Mouse (Mus musculus): Measurements from ENCODE around the gene Sox13. TPM values are rescaled to one million over a fixed set of nuclear protein-coding genes. Genes with fewer than 3 reads are reported as not detected.

Gene Sox13
- polyA plus RNA-seq, 1 experiment from 2014 or later = 1.7 TPM

- WGBS (ENCODE audit: insufficient replicate concordance) = 62% methylated on average over 3 of the region's 3 CpGs
- Histone ChIP-seq H3K9ac (ENCODE audit: low read depth, low read length) (no peak overlapping the region), H3K27me3 (ENCODE audit: control insufficient read depth, insufficient read depth, low read depth, low read length) (peaks cover 38% of the 10 kb centered on the region), H3K36me3 (ENCODE audit: control insufficient read depth, insufficient read depth) (no peaks in the 10 kb centered on the region), H3K9me3 (replicated peaks; ENCODE audit: control insufficient read depth, low read length) (no peaks in the 10 kb centered on the region), H3K4me3 (ENCODE audit: low read depth, low read length) (no peak overlapping the region), H3K4me1 (ENCODE audit: control insufficient read depth, low read depth, low read length) (peaks cover 9% of the 10 kb centered on the region), H3K4me2 (ENCODE audit: low read depth, low read length) (no peak overlapping the region), H3K27ac (ENCODE audit: low read length) (no peak overlapping the region)
- ATAC-seq (ENCODE audit: low read depth) = no peak
Observed at GRCm38 (mm10) chr1:133420491-133420890, 3.7 kb downstream of the Sox13 start.

GRCm38 (mm10) chr1:133419178-133419834, 4.9 kb downstream of the Sox13 start:
- H3K36me3 ChIP-seq (ENCODE audit: control insufficient read depth, insufficient read depth) = no peaks in the 10 kb centered on the region
- no peak overlapping the region for H3K9ac ChIP-seq (ENCODE audit: low read depth, low read length)
- H3K9me3 ChIP-seq (replicated peaks; ENCODE audit: control insufficient read depth, low read length) = no peaks in the 10 kb centered on the region
- H3K27ac ChIP-seq (ENCODE audit: low read length) = no peak overlapping the region
- ATAC-seq (ENCODE audit: low read depth) = no peak
- peaks cover 13% of the 10 kb centered on the region for H3K4me1 ChIP-seq (ENCODE audit: control insufficient read depth, low read depth, low read length)
- 58% methylated on average over 3 of the region's 3 CpGs for WGBS (ENCODE audit: insufficient replicate concordance)
- no peak overlapping the region for H3K4me3 ChIP-seq (ENCODE audit: low read depth, low read length)
- peaks cover 32% of the 10 kb centered on the region for H3K27me3 ChIP-seq (ENCODE audit: control insufficient read depth, insufficient read depth, low read depth, low read length)
- no peak overlapping the region for H3K4me2 ChIP-seq (ENCODE audit: low read depth, low read length)

GRCm38 (mm10) chr1:133418164-133418800, 5.9 kb downstream of the Sox13 start:
- no peaks in the 10 kb centered on the region for H3K36me3 ChIP-seq (ENCODE audit: control insufficient read depth, insufficient read depth)
- peaks cover 13% of the 10 kb centered on the region for H3K4me1 ChIP-seq (ENCODE audit: control insufficient read depth, low read depth, low read length)
- peak; percentile 64 for ATAC-seq (ENCODE audit: low read depth)
- peak overlapping the region; percentile 36; the same call in 1 of the 2 replicates for H3K9ac ChIP-seq (ENCODE audit: low read depth, low read length)
- no peaks in the 10 kb centered on the region for H3K9me3 ChIP-seq (replicated peaks; ENCODE audit: control insufficient read depth, low read length)
- H3K4me2 ChIP-seq (ENCODE audit: low read depth, low read length) = peak overlapping the region; percentile 51
- H3K27ac ChIP-seq (ENCODE audit: low read length) = 0 out of 2 replicates have a peak overlapping the region, but pooled peaks have one; percentile 4
- 2% methylated on average over 28 of the region's 28 CpGs for WGBS (ENCODE audit: insufficient replicate concordance)
- H3K27me3 ChIP-seq (ENCODE audit: control insufficient read depth, insufficient read depth, low read depth, low read length) = peaks cover 22% of the 10 kb centered on the region
- peak overlapping the region; percentile 51 for H3K4me3 ChIP-seq (ENCODE audit: low read depth, low read length)

GRCm38 (mm10) chr1:133417539-133417938, 6.6 kb downstream of the Sox13 start:
- Histone ChIP-seq H3K4me2 (ENCODE audit: low read depth, low read length) (peak overlapping the region; percentile 51), H3K4me3 (ENCODE audit: low read depth, low read length) (peak overlapping the region; percentile 51; the same call in 1 of the 2 replicates), H3K36me3 (ENCODE audit: control insufficient read depth, insufficient read depth) (no peaks in the 10 kb centered on the region), H3K9ac (ENCODE audit: low read depth, low read length) (no peak overlapping the region), H3K27me3 (ENCODE audit: control insufficient read depth, insufficient read depth, low read depth, low read length) (peaks cover 14% of the 10 kb centered on the region), H3K9me3 (replicated peaks; ENCODE audit: control insufficient read depth, low read length) (no peaks in the 10 kb centered on the region), H3K4me1 (ENCODE audit: control insufficient read depth, low read depth, low read length) (peaks cover 13% of the 10 kb centered on the region), H3K27ac (ENCODE audit: low read length) (no peak overlapping the region)
- WGBS (ENCODE audit: insufficient replicate concordance) = 29% methylated on average over 1 of the region's 1 CpGs
- no peak for ATAC-seq (ENCODE audit: low read depth)

GRCm38 (mm10) chr1:133417113-133417512, 7.1 kb downstream of the Sox13 start:
- ATAC-seq (ENCODE audit: low read depth) = no peak
- peaks cover 10% of the 10 kb centered on the region for H3K27me3 ChIP-seq (ENCODE audit: control insufficient read depth, insufficient read depth, low read depth, low read length)
- peaks cover 13% of the 10 kb centered on the region for H3K4me1 ChIP-seq (ENCODE audit: control insufficient read depth, low read depth, low read length)
- H3K9me3 ChIP-seq (replicated peaks; ENCODE audit: control insufficient read depth, low read length) = no peaks in the 10 kb centered on the region
- peak overlapping the region; percentile 22; the same call in 1 of the 2 replicates for H3K27ac ChIP-seq (ENCODE audit: low read length)
- 29% methylated on average over 3 of the region's 3 CpGs for WGBS (ENCODE audit: insufficient replicate concordance)
- no peak overlapping the region for H3K4me3 ChIP-seq (ENCODE audit: low read depth, low read length)
- H3K4me2 ChIP-seq (ENCODE audit: low read depth, low read length) = no peak overlapping the region; the same call in 1 of the 2 replicates
- H3K36me3 ChIP-seq (ENCODE audit: control insufficient read depth, insufficient read depth) = no peaks in the 10 kb centered on the region
- H3K9ac ChIP-seq (ENCODE audit: low read depth, low read length) = no peak overlapping the region

- H3K4me3 ChIP-seq (ENCODE audit: low read depth, low read length) = no peak overlapping the region
- 40% methylated on average over 7 of the region's 7 CpGs for WGBS (ENCODE audit: insufficient replicate concordance)
- no peaks in the 10 kb centered on the region for H3K36me3 ChIP-seq (ENCODE audit: control insufficient read depth, insufficient read depth)
- H3K9me3 ChIP-seq (replicated peaks; ENCODE audit: control insufficient read depth, low read length) = no peaks in the 10 kb centered on the region
- H3K9ac ChIP-seq (ENCODE audit: low read depth, low read length) = no peak overlapping the region
- H3K27me3 ChIP-seq (ENCODE audit: control insufficient read depth, insufficient read depth, low read depth, low read length) = peaks cover 4% of the 10 kb centered on the region; the same call in 1 of the 2 replicates
- H3K4me1 ChIP-seq (ENCODE audit: control insufficient read depth, low read depth, low read length) = peaks cover 13% of the 10 kb centered on the region
- no peak for ATAC-seq (ENCODE audit: low read depth)
- H3K27ac ChIP-seq (ENCODE audit: low read length) = no peak overlapping the region
- H3K4me2 ChIP-seq (ENCODE audit: low read depth, low read length) = no peak overlapping the region; the same call in 1 of the 2 replicates
Observed at GRCm38 (mm10) chr1:133416472-133416871, 7.7 kb downstream of the Sox13 start.

- Histone ChIP-seq H3K9me3 (replicated peaks; ENCODE audit: control insufficient read depth, low read length) (no peaks in the 10 kb centered on the region), H3K36me3 (ENCODE audit: control insufficient read depth, insufficient read depth) (no peaks in the 10 kb centered on the region), H3K4me3 (ENCODE audit: low read depth, low read length) (no peak overlapping the region), H3K27me3 (ENCODE audit: control insufficient read depth, insufficient read depth, low read depth, low read length) (peaks cover 3% of the 10 kb centered on the region; the same call in 1 of the 2 replicates), H3K27ac (ENCODE audit: low read length) (no peak overlapping the region), H3K9ac (ENCODE audit: low read depth, low read length) (no peak overlapping the region), H3K4me2 (ENCODE audit: low read depth, low read length) (no peak overlapping the region), H3K4me1 (ENCODE audit: control insufficient read depth, low read depth, low read length) (peaks cover 13% of the 10 kb centered on the region)
- ATAC-seq (ENCODE audit: low read depth) = no peak
- WGBS (ENCODE audit: insufficient replicate concordance) = 68% methylated on average over 6 of the region's 6 CpGs
Observed at GRCm38 (mm10) chr1:133415505-133415904, 8.7 kb downstream of the Sox13 start.

GRCm38 (mm10) chr1:133415086-133415485, 9.1 kb downstream of the Sox13 start:
- ATAC-seq (ENCODE audit: low read depth) = 0 out of 2 replicates have a peak, but pooled peaks have one; percentile 15
- H3K27ac ChIP-seq (ENCODE audit: low read length) = no peak overlapping the region

GRCm38 (mm10) chr1:133412941-133413340, 11.2 kb downstream of the Sox13 start:
- Histone ChIP-seq H3K36me3 (ENCODE audit: control insufficient read depth, insufficient read depth) (no peaks in the 10 kb centered on the region), H3K4me2 (ENCODE audit: low read depth, low read length) (no peak overlapping the region), H3K27ac (ENCODE audit: low read length) (no peak overlapping the region), H3K4me3 (ENCODE audit: low read depth, low read length) (no peak overlapping the region), H3K9me3 (replicated peaks; ENCODE audit: control insufficient read depth, low read length) (no peaks in the 10 kb centered on the region), H3K27me3 (ENCODE audit: control insufficient read depth, insufficient read depth, low read depth, low read length) (no peaks in the 10 kb centered on the region), H3K9ac (ENCODE audit: low read depth, low read length) (no peak overlapping the region), H3K4me1 (ENCODE audit: control insufficient read depth, low read depth, low read length) (peaks cover 16% of the 10 kb centered on the region)
- 32% methylated on average over 9 of the region's 9 CpGs for WGBS (ENCODE audit: insufficient replicate concordance)
- no peak for ATAC-seq (ENCODE audit: low read depth)

More at GRCm38 (mm10) chr1:133415086-133415485, 9.1 kb downstream of the Sox13 start:
- no peak overlapping the region for H3K9ac ChIP-seq (ENCODE audit: low read depth, low read length)
- H3K4me1 ChIP-seq (ENCODE audit: control insufficient read depth, low read depth, low read length) = peaks cover 14% of the 10 kb centered on the region
- H3K27me3 ChIP-seq (ENCODE audit: control insufficient read depth, insufficient read depth, low read depth, low read length) = peaks cover 2% of the 10 kb centered on the region; the same call in 1 of the 2 replicates
- H3K4me3 ChIP-seq (ENCODE audit: low read depth, low read length) = no peak overlapping the region
- H3K9me3 ChIP-seq (replicated peaks; ENCODE audit: control insufficient read depth, low read length) = no peaks in the 10 kb centered on the region
- 66% methylated on average over 7 of the region's 7 CpGs for WGBS (ENCODE audit: insufficient replicate concordance)
- H3K36me3 ChIP-seq (ENCODE audit: control insufficient read depth, insufficient read depth) = no peaks in the 10 kb centered on the region
- H3K4me2 ChIP-seq (ENCODE audit: low read depth, low read length) = no peak overlapping the region
